Mouse (Mus musculus) midbrain, embryonic 15.5 days (tissue): ENCODE measurements at regions not wholly inside any gene's neighbourhood (a gene's known extent, or its start where the extent isn't known, plus 50 kb on each side); places are given as distances from the start of the nearest gene placed in this dataset.
A peak's percentile ranks its signal among the peaks of the same experiment; 100 is the strongest.

ENCODE experiments used
- ATAC-seq: fragments of 200-750 bp; cut with Nextera tagmentation; replicated peaks from 2 replicates; pipeline ENCODE4 v1.8.0; 2017; ENCODE audit warnings: moderate TSS enrichment
- H3K27ac ChIP-seq: fragments of 300-500 bp; sonication (generic); 2 replicates; pipeline ENCODE4 v1.5.1; 2015; ENCODE audit warnings: mild to moderate bottlenecking, inconsistent platforms
- H3K27me3 ChIP-seq: fragments of 300-500 bp; sonication (generic); replicated peaks from 2 replicates; pipeline ENCODE4 v1.6.1; 2015; ENCODE audit warnings: inconsistent platforms
- H3K36me3 ChIP-seq: fragments of 300-500 bp; sonication (generic); replicated peaks from 2 replicates; pipeline ENCODE4 v1.6.1; 2015; ENCODE audit warnings: inconsistent platforms
- H3K4me1 ChIP-seq: fragments of 300-500 bp; sonication (generic); 2 replicates; pipeline ENCODE4 v1.6.1; 2015; ENCODE audit warnings: inconsistent platforms
- H3K4me2 ChIP-seq: fragments of 300-500 bp; sonication (generic); 2 replicates; pipeline ENCODE4 v1.6.1; 2015; ENCODE audit warnings: inconsistent platforms, mild to moderate bottlenecking, moderate library complexity
- H3K4me3 ChIP-seq: fragments of 300-500 bp; sonication (generic); 2 replicates; pipeline ENCODE4 v1.5.1; 2015; ENCODE audit warnings: mild to moderate bottlenecking, inconsistent platforms
- H3K9ac ChIP-seq: fragments of 300-500 bp; sonication (generic); 2 replicates; pipeline ENCODE4 v1.6.1; 2015; ENCODE audit warnings: mild to moderate bottlenecking, inconsistent platforms
- H3K9me3 ChIP-seq: fragments of 300-500 bp; sonication (generic); 2 replicates; pipeline ENCODE4 v1.6.1; 2016; ENCODE audit warnings: inconsistent platforms
- WGBS: fragments of 180-500 bp; shearing (Covaris S2); methylation state at CpG from one replicate; pipeline ENCODE4 v1.1.7; 2015; ENCODE audit warnings: mixed read lengths; 5-methylcytosine and 5-hydroxymethylcytosine counted together

- no peak for ATAC-seq
- Histone ChIP-seq H3K4me2 (no peak overlapping the region), H3K27ac (no peak overlapping the region), H3K27me3 (no peaks in the 10 kb centered on the region), H3K4me1 (no peaks in the 10 kb centered on the region), H3K9ac (no peak overlapping the region), H3K9me3 (no peaks in the 10 kb centered on the region), H3K36me3 (no peaks in the 10 kb centered on the region), H3K4me3 (no peak overlapping the region)
- WGBS = 85% methylated on average over 5 of the region's 5 CpGs
Observed at GRCm38 (mm10) chr11:85966207-85966606, 80.0 kb downstream of the Tbx4 start.

- ATAC-seq = no peak
- no peaks in the 10 kb centered on the region for H3K9me3 ChIP-seq
- H3K27ac ChIP-seq = no peak overlapping the region
- H3K4me2 ChIP-seq = no peak overlapping the region
- H3K36me3 ChIP-seq = no peaks in the 10 kb centered on the region
- no peaks in the 10 kb centered on the region for H3K27me3 ChIP-seq
- H3K4me3 ChIP-seq = no peak overlapping the region
- WGBS = 78% methylated on average over 2 of the region's 2 CpGs
- H3K9ac ChIP-seq = no peak overlapping the region
- H3K4me1 ChIP-seq = no peaks in the 10 kb centered on the region
Observed at GRCm38 (mm10) chr11:85970287-85970686, 84.1 kb downstream of the Tbx4 start.

GRCm38 (mm10) chr11:85972385-85972784 lies 86.2 kb downstream of the Tbx4 start:
- H3K27me3 ChIP-seq = no peaks in the 10 kb centered on the region
- H3K4me3 ChIP-seq = no peak overlapping the region
- WGBS = 26% methylated on average over 7 of the region's 7 CpGs
- no peaks in the 10 kb centered on the region for H3K9me3 ChIP-seq
- no peak overlapping the region for H3K9ac ChIP-seq
- H3K27ac ChIP-seq = no peak overlapping the region
- H3K4me1 ChIP-seq = no peaks in the 10 kb centered on the region
- no peaks in the 10 kb centered on the region for H3K36me3 ChIP-seq
- H3K4me2 ChIP-seq = no peak overlapping the region
- no peak for ATAC-seq

GRCm38 (mm10) chr11:85973736-85974135 lies 87.5 kb downstream of the Tbx4 start:
- no peaks in the 10 kb centered on the region for H3K27me3 ChIP-seq
- WGBS = 76% methylated on average over 5 of the region's 5 CpGs
- H3K4me1 ChIP-seq = no peaks in the 10 kb centered on the region
- no peak overlapping the region for H3K4me3 ChIP-seq
- H3K36me3 ChIP-seq = no peaks in the 10 kb centered on the region
- no peak overlapping the region for H3K27ac ChIP-seq
- no peak overlapping the region for H3K4me2 ChIP-seq
- H3K9me3 ChIP-seq = no peaks in the 10 kb centered on the region
- ATAC-seq = no peak
- H3K9ac ChIP-seq = no peak overlapping the region

- WGBS = 82% methylated on average over 18 of the region's 18 CpGs
- H3K4me1 ChIP-seq = no peaks in the 10 kb centered on the region
- H3K36me3 ChIP-seq = no peaks in the 10 kb centered on the region
- no peaks in the 10 kb centered on the region for H3K27me3 ChIP-seq
- no peak overlapping the region for H3K4me2 ChIP-seq
- H3K9me3 ChIP-seq = no peaks in the 10 kb centered on the region
- no peak overlapping the region for H3K9ac ChIP-seq
- ATAC-seq = no peak
- no peak overlapping the region for H3K27ac ChIP-seq
- no peak overlapping the region for H3K4me3 ChIP-seq
Observed at GRCm38 (mm10) chr11:85976693-85977434, 90.6 kb downstream of the Tbx4 start.

- no peaks in the 10 kb centered on the region for H3K36me3 ChIP-seq
- 83% methylated on average over 11 of the region's 11 CpGs for WGBS
- H3K4me1 ChIP-seq = no peaks in the 10 kb centered on the region
- ATAC-seq = no peak
- no peak overlapping the region for H3K9ac ChIP-seq
- no peak overlapping the region for H3K27ac ChIP-seq
- no peaks in the 10 kb centered on the region for H3K27me3 ChIP-seq
- no peak overlapping the region for H3K4me2 ChIP-seq
- H3K4me3 ChIP-seq = no peak overlapping the region
- no peaks in the 10 kb centered on the region for H3K9me3 ChIP-seq
Observed at GRCm38 (mm10) chr11:85980388-85980787, 94.2 kb downstream of the Tbx4 start.

- no peaks in the 10 kb centered on the region for H3K9me3 ChIP-seq
- H3K9ac ChIP-seq = no peak overlapping the region
- H3K27ac ChIP-seq = no peak overlapping the region
- ATAC-seq = no peak
- H3K4me1 ChIP-seq = no peaks in the 10 kb centered on the region
- no peak overlapping the region for H3K4me3 ChIP-seq
- H3K36me3 ChIP-seq = no peaks in the 10 kb centered on the region
- 87% methylated on average over 4 of the region's 4 CpGs for WGBS
- H3K4me2 ChIP-seq = no peak overlapping the region
- no peaks in the 10 kb centered on the region for H3K27me3 ChIP-seq
Observed at GRCm38 (mm10) chr11:85981561-85981960, 95.3 kb downstream of the Tbx4 start.

- no peak overlapping the region for H3K9ac ChIP-seq
- 85% methylated on average over 8 of the region's 8 CpGs for WGBS
- H3K27ac ChIP-seq = no peak overlapping the region
- H3K4me3 ChIP-seq = no peak overlapping the region
- H3K4me2 ChIP-seq = no peak overlapping the region
- H3K9me3 ChIP-seq = no peaks in the 10 kb centered on the region
- no peaks in the 10 kb centered on the region for H3K27me3 ChIP-seq
- no peak for ATAC-seq
- no peaks in the 10 kb centered on the region for H3K36me3 ChIP-seq
- H3K4me1 ChIP-seq = peaks cover 9% of the 10 kb centered on the region
Observed at GRCm38 (mm10) chr11:85986338-85986737, 100.1 kb downstream of the Tbx4 start.

GRCm38 (mm10) chr11:85987181-85987580 lies 101.0 kb downstream of the Tbx4 start:
- WGBS = 95% methylated on average over 2 of the region's 2 CpGs
- Histone ChIP-seq H3K9ac (no peak overlapping the region), H3K4me3 (no peak overlapping the region), H3K9me3 (no peaks in the 10 kb centered on the region), H3K4me1 (peaks cover 9% of the 10 kb centered on the region), H3K27me3 (no peaks in the 10 kb centered on the region), H3K36me3 (no peaks in the 10 kb centered on the region), H3K4me2 (no peak overlapping the region), H3K27ac (no peak overlapping the region)
- ATAC-seq = no peak

- Histone ChIP-seq H3K27me3 (no peaks in the 10 kb centered on the region), H3K9ac (no peak overlapping the region), H3K9me3 (no peaks in the 10 kb centered on the region), H3K36me3 (no peaks in the 10 kb centered on the region), H3K4me1 (peaks cover 10% of the 10 kb centered on the region), H3K4me3 (peak overlapping the region; percentile 21), H3K4me2 (peak overlapping the region; percentile 46), H3K27ac (no peak overlapping the region)
- no peak for ATAC-seq
- WGBS = 13% methylated on average over 10 of the region's 10 CpGs
Observed at GRCm38 (mm10) chr11:85989536-85989935, 103.3 kb downstream of the Tbx4 start.

GRCm38 (mm10) chr11:85989940-85990493 lies 103.8 kb downstream of the Tbx4 start:
- H3K9me3 ChIP-seq = no peaks in the 10 kb centered on the region
- no peak overlapping the region for H3K9ac ChIP-seq
- H3K4me3 ChIP-seq = peak overlapping the region; percentile 21
- H3K36me3 ChIP-seq = no peaks in the 10 kb centered on the region
- H3K27me3 ChIP-seq = no peaks in the 10 kb centered on the region
- peak overlapping the region; percentile 46 for H3K4me2 ChIP-seq
- WGBS = 12% methylated on average over 12 of the region's 12 CpGs
- no peak for ATAC-seq
- no peak overlapping the region for H3K27ac ChIP-seq
- peaks cover 14% of the 10 kb centered on the region for H3K4me1 ChIP-seq

- peak overlapping the region; percentile 38 for H3K4me3 ChIP-seq
- no peaks in the 10 kb centered on the region for H3K36me3 ChIP-seq
- no peak overlapping the region for H3K27ac ChIP-seq
- H3K9ac ChIP-seq = peak overlapping the region; percentile 34; the same call in 1 of the 2 replicates
- H3K27me3 ChIP-seq = no peaks in the 10 kb centered on the region
- peak; percentile 58 for ATAC-seq
- WGBS = 27% methylated on average over 29 of the region's 29 CpGs
- peak overlapping the region; percentile 66 for H3K4me2 ChIP-seq
- H3K9me3 ChIP-seq = no peaks in the 10 kb centered on the region
- H3K4me1 ChIP-seq = peaks cover 13% of the 10 kb centered on the region; the same call in 1 of the 2 replicates
Observed at GRCm38 (mm10) chr11:85995318-85996095, 109.3 kb downstream of the Tbx4 start.
